Mouse (Mus musculus) embryonic facial prominence, embryonic 14.5 days (tissue): ENCODE data around the gene Eps15l1. TPM values are rescaled to one million over a fixed set of nuclear protein-coding genes. Genes with fewer than 3 reads are reported as not detected.
A peak's percentile ranks its signal among the peaks of the same experiment; 100 is the strongest.

Experiments used
- ATAC-seq: fragments of 200-750 bp; cut with Nextera tagmentation; 2 replicates; pipeline ENCODE4 v1.8.0; 2017; ENCODE audit warnings: low read depth, moderate number of reproducible peaks, moderate TSS enrichment
- DNase-seq: peaks from one replicate; pipeline ENCODE4 v3.0.0-alpha.2; 2015; ENCODE audit warnings: low spot score
- H3K27ac ChIP-seq: fragments of 300-500 bp; sonication (generic); replicated peaks from 2 replicates; pipeline ENCODE4 v1.5.1; 2014; ENCODE audit warnings: low read depth, mild to moderate bottlenecking, low read length, moderate library complexity
- H3K27me3 ChIP-seq: fragments of 300-500 bp; sonication (generic); replicated peaks from 2 replicates; pipeline ENCODE4 v1.6.1; 2014; ENCODE audit warnings: low read length; ENCODE audit not compliant: control insufficient read depth, insufficient read depth
- H3K36me3 ChIP-seq: fragments of 300-500 bp; sonication (generic); 2 replicates; pipeline ENCODE4 v1.6.1; 2014; ENCODE audit warnings: low read length, mixed read lengths; ENCODE audit not compliant: control insufficient read depth, insufficient read depth
- H3K4me1 ChIP-seq: fragments of 300-500 bp; sonication (generic); 2 replicates; pipeline ENCODE4 v1.6.1; 2014; ENCODE audit warnings: antibody characterized with exemption, low read length; ENCODE audit not compliant: control insufficient read depth, insufficient read depth
- H3K4me2 ChIP-seq: fragments of 300-500 bp; sonication (generic); 2 replicates; pipeline ENCODE4 v1.6.1; 2014; ENCODE audit warnings: low read depth, mild to moderate bottlenecking, low read length, moderate library complexity, mixed read lengths
- H3K4me3 ChIP-seq: fragments of 300-500 bp; sonication (generic); 2 replicates; pipeline ENCODE4 v1.5.1; 2014; ENCODE audit warnings: low read depth, mild to moderate bottlenecking, low read length
- H3K9ac ChIP-seq: fragments of 300-500 bp; sonication (generic); 2 replicates; pipeline ENCODE4 v1.6.1; 2014; ENCODE audit warnings: low read depth, mild to moderate bottlenecking, low read length, moderate library complexity, mixed read lengths
- H3K9me3 ChIP-seq: fragments of 300-500 bp; sonication (generic); 2 replicates; pipeline ENCODE4 v1.6.1; 2016; ENCODE audit warnings: low read length; ENCODE audit not compliant: control insufficient read depth
- WGBS: fragments of 180-500 bp; shearing (Covaris S2); extraction: QIAGEN DNeasy Blood & Tissue Kit; methylation state at CpG from one replicate; pipeline ENCODE4 v1.1.7; 2014; 5-methylcytosine and 5-hydroxymethylcytosine counted together
- polyA plus RNA-seq: library from polyadenylated mRNA; unstranded; fragments of >200 nt; fragmentation: Nextera tagmentation; extraction: Ambion mirVana; gene quantifications from 2 replicates; pipeline ENCODE4 v1.2.1, GENCODE M21; 2014

Gene Eps15l1
- polyA plus RNA-seq, 1 experiment from 2014 or later = 50.2 TPM

GRCm38 (mm10) chr8:72319397-72319796, 101.9 kb downstream of the Eps15l1 start:
- Histone ChIP-seq H3K4me1 (no peaks in the 10 kb centered on the region), H3K36me3 (no peaks in the 10 kb centered on the region; the same call in 1 of the 2 replicates), H3K4me2 (peak overlapping the region; percentile 86), H3K9ac (peak overlapping the region; percentile 72), H3K27ac (no peak overlapping the region; the same call in 1 of the 2 replicates), H3K4me3 (peak overlapping the region; percentile 55), H3K27me3 (peaks cover 38% of the 10 kb centered on the region), H3K9me3 (no peaks in the 10 kb centered on the region)
- DNase-seq = no peak
- WGBS = 2% methylated on average over 24 of the region's 48 CpGs
- ATAC-seq = no peak

GRCm38 (mm10) chr8:72318801-72319322, 102.4 kb downstream of the Eps15l1 start, which contains the start of gene Klf2:
Gene Klf2 (plus strand): TSS chr8:72319033.
- WGBS = under 1% methylated on average over 30 of the region's 46 CpGs
- ATAC-seq (peak; percentile 96), DNase-seq (peak; percentile 96)
- Histone ChIP-seq H3K4me2 (peak within 1 kb of the TSS; percentile 86), H3K4me3 (peak within 1 kb of the TSS; percentile 55), H3K36me3 (no peaks in the 10 kb centered on the region; the same call in 1 of the 2 replicates), H3K9me3 (no peaks in the 10 kb centered on the region), H3K27me3 (peaks cover 38% of the 10 kb centered on the region), H3K9ac (peak within 1 kb of the TSS; percentile 72), H3K4me1 (no peaks in the 10 kb centered on the region), H3K27ac (peak within 1 kb of the TSS; percentile 55)

GRCm38 (mm10) chr8:72317741-72318301, 103.4 kb downstream of the Eps15l1 start:
- Histone ChIP-seq H3K27me3 (peaks cover 38% of the 10 kb centered on the region), H3K4me1 (no peaks in the 10 kb centered on the region), H3K36me3 (no peaks in the 10 kb centered on the region; the same call in 1 of the 2 replicates), H3K4me3 (no peak overlapping the region), H3K9me3 (no peaks in the 10 kb centered on the region), H3K4me2 (no peak overlapping the region), H3K9ac (no peak overlapping the region), H3K27ac (no peak overlapping the region)
- WGBS = 43% methylated on average over 5 of the region's 5 CpGs
- ATAC-seq (no peak), DNase-seq (no peak)

- Histone ChIP-seq H3K4me3 (no peak overlapping the region), H3K9ac (no peak overlapping the region), H3K27me3 (peaks cover 23% of the 10 kb centered on the region), H3K36me3 (no peaks in the 10 kb centered on the region; the same call in 1 of the 2 replicates), H3K27ac (no peak overlapping the region), H3K4me1 (no peaks in the 10 kb centered on the region), H3K4me2 (no peak overlapping the region), H3K9me3 (no peaks in the 10 kb centered on the region)
- ATAC-seq = no peak
- WGBS = 36% methylated on average over 10 of the region's 10 CpGs
- no peak for DNase-seq
Observed at GRCm38 (mm10) chr8:72316053-72316695, 105.1 kb downstream of the Eps15l1 start.

- no peaks in the 10 kb centered on the region for H3K4me1 ChIP-seq
- H3K27me3 ChIP-seq = no peaks in the 10 kb centered on the region
- H3K36me3 ChIP-seq = no peaks in the 10 kb centered on the region
- 81% methylated on average over 3 of the region's 3 CpGs for WGBS
- H3K27ac ChIP-seq = no peak overlapping the region
- ATAC-seq (no peak), DNase-seq (no peak)
- H3K4me2 ChIP-seq = no peak overlapping the region
- no peaks in the 10 kb centered on the region for H3K9me3 ChIP-seq
- H3K9ac ChIP-seq = no peak overlapping the region
- H3K4me3 ChIP-seq = no peak overlapping the region
Observed at GRCm38 (mm10) chr8:72312926-72313518, 108.2 kb downstream of the Eps15l1 start.

GRCm38 (mm10) chr8:72310849-72311506, 110.3 kb downstream of the Eps15l1 start:
- DNase-seq = peak; percentile 77
- 44% methylated on average over 8 of the region's 8 CpGs for WGBS
- Histone ChIP-seq H3K36me3 (no peaks in the 10 kb centered on the region), H3K27ac (no peak overlapping the region), H3K9me3 (no peaks in the 10 kb centered on the region), H3K9ac (no peak overlapping the region), H3K4me2 (no peak overlapping the region), H3K4me1 (no peaks in the 10 kb centered on the region), H3K4me3 (no peak overlapping the region), H3K27me3 (no peaks in the 10 kb centered on the region)
- peak; percentile 84 for ATAC-seq

- peak; percentile 47 for DNase-seq
- H3K36me3 ChIP-seq = no peaks in the 10 kb centered on the region
- no peaks in the 10 kb centered on the region for H3K27me3 ChIP-seq
- 0 out of 2 replicates have a peak, but pooled peaks have one; percentile 44 for ATAC-seq
- no peak overlapping the region for H3K9ac ChIP-seq
- WGBS = 54% methylated on average over 6 of the region's 6 CpGs
- H3K4me2 ChIP-seq = no peak overlapping the region
- H3K4me1 ChIP-seq = peaks cover 2% of the 10 kb centered on the region
- H3K27ac ChIP-seq = no peak overlapping the region
- H3K9me3 ChIP-seq = no peaks in the 10 kb centered on the region
- H3K4me3 ChIP-seq = no peak overlapping the region
Observed at GRCm38 (mm10) chr8:72308276-72308675, 113.0 kb downstream of the Eps15l1 start.

- DNase-seq (no peak), ATAC-seq (no peak)
- WGBS = 91% methylated on average over 5 of the region's 5 CpGs
- Histone ChIP-seq H3K4me2 (no peak overlapping the region), H3K9ac (no peak overlapping the region), H3K27me3 (no peaks in the 10 kb centered on the region), H3K36me3 (no peaks in the 10 kb centered on the region), H3K27ac (no peak overlapping the region), H3K4me3 (no peak overlapping the region), H3K4me1 (peaks cover 8% of the 10 kb centered on the region), H3K9me3 (no peaks in the 10 kb centered on the region)
Observed at GRCm38 (mm10) chr8:72306913-72307312, 114.3 kb downstream of the Eps15l1 start.
